Mouse (Mus musculus) urinary bladder, adult 18-20 months (tissue): ENCODE measurements around the gene Gk5.
"Not testable (repeated sequence)": the region's sequence is repeated elsewhere in the genome, so short reads cannot be mapped to it uniquely, and the experiment has no call there.

Experiments
- DNase-seq, 2 experiments: peaks; one replicate each; pipeline ENCODE4 v3.0.0; 2022; ENCODE audit warnings: low spot score in 2 of 2, mixed read lengths in 2 of 2

Gk5 gene

DNA sequence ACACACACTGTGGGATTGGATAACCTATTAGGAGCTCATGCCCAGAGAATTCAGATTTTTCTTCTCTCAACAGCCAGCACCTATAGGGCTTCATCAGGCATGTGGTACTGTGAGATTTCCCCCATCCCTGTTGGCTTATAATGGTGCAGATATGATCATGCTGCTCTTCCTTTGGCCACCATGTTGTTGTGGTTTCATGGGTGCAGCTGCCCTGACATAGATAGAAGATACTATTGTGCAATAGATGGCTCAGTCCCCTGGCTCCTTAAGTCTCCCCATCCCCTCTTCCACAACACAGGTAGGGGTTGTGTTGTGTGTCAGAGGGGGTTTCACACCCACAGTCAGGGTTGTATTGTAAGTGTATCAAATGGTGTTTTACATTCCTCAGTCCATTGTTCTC lies 25.7 kb downstream of the Gk5 start:
- no peak for DNase-seq

DNA sequence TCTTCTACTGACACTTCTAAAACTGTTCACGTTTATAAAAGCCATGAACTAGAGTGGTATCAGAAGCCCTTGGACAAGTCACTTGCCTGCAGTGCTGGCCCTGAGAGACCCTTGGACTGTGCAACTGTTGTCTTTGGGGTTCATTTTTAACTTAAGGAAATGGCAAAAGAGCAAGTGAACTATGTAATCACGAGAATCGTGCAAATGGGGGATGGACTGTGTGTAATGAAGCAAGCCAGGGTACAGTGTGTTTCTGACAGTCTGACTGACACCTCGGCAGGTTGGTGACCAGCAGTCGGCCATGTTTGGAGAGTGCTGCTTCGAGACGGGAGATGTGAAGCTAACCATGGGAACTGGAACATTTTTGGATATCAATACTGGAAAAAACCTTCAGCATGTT lies 33.6 kb downstream of the Gk5 start:
- no peak for DNase-seq

DNA sequence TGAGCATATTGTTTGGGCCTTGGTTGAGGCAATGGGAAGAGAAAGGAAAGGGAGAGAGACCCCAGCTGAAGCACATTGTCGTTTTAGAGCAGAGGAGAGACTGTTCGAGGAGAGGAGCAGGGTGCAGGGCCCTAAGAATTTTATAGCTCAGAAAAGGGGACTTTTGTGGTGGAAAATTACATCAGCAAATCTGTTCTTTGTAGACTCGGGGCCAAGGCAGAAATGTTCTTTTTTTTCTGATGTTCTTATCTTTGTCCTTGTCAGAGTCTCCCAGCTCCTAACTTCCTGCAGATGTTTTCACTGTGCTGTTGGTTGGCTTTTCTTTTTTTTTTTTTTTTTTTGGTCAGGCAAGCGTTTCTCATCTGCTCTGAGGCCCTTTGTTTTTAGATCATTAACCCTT lies 39.3 kb downstream of the Gk5 start:
- no peak for DNase-seq

DNA sequence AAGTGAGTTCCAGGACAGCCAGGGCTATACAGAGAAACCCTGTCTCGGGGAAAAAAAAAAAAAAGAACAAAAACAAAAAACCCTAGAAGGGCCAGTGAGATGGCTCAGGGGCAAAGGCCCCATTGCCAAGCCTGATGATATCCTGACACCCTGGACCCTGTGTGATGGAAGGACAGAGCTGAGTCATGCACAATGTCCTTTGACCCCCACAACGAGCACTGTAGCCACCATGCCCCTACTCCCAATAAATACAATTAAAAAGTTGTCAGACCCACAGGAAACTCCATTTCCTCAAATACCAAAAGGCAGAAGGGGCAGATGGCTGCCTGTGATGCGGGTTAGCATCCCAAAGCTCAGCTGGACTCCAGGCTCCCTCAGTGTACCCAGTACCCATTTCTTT lies 39.9 kb downstream of the Gk5 start:
- DNase-seq, result no peak

DNA sequence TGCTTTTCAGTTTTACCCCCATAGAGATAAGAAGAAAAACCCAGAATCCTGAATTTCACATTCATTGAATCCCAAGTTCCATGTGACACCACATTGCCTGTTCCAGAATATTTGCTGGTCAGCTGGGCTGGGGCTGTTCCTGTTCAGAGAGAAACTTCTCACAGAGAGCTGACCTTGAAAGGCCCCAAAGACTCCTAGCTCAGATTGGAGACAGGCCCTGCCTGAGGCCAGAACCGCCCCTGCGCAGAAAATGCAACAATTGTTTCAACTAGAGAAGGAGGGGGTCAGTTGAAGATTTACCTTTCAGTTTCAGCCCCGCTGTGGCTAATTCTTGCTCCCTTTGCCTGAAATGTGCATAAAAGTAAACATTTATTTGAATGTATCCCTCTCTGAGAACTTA lies 41.6 kb downstream of the Gk5 start:
- no peak for DNase-seq

DNA sequence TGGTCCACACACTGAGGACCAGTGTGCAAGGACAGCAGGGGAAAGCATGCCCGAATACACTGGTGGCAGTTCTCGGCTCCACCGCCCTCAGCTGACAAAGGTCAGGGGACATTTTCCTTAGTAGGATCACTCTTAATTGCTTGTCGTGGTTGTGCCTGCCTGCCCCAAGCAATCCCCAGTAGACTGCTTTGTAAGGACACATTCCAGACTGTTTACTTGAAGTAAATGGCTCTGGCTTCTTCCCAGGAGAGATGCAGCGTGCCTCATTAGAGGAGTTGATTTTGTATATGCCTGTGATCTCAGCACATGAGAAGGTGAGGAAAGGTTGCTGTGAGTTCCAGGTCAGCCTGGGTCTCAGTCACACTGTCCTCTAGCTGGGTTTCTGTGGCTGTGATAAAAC lies 43.3 kb downstream of the Gk5 start:
- no peak for DNase-seq

DNA sequence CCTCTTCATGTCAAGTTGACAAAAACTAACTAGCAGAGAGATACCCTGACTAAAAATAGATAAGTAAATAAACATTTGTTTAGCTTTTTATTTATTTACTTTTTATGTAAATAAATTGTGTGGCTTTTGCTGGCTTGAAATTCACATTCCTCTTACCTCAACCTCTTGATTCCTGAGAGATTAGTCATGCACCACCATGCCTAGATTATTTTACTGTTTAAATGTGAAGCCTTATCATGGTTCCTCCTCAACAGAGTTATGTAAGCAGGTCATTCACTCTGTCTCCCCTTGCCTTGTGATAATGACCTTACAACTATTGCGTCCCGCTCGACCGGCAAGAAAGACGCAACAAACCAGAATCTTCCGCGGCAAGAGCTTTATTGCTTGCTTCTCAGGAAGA lies 44.3 kb downstream of the Gk5 start:
- DNase-seq, result no peak

DNA sequence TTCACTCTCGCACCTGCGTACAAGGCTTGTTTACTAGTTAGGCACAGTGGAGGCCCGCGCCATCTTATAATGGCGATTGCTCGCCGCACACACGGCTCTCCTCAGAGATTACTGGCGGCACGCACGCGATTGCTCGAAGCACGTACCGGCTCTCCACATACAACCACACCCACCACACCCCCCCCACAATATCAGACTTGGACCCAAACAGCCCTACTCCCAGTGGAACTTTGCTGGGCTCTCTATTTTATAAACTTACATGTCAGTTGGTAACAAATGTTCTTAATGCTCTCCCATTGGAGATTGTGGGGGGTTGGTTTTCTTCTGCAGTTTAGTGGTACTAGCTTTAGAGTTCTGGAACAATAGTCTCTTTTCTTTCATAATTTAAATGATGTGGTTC lies 44.8 kb downstream of the Gk5 start:
- DNase-seq, result not testable (repeated sequence)

DNA sequence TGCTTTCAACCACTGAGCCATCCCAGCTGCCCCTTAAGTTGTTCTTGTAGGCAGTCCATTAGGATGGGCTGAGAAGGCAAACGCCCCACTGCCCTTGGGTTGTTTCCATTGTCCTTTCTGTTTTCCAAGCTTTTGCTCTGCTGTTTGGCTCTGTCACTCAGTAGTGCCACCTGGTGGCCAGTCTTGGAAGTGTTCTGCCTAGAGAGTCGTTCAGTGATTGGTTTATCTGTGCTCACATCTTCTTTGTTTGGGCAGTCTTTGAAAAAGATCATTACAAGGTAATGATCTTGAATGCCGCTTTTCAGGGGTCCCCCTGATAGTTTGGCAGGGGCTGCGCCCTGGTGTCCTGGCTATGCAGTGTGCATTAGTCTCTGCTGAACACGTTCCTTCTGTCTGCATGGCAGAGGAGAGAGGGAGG lies 48.0 kb downstream of the Gk5 start:
- peak; percentile 31 to 40 for DNase-seq

DNA sequence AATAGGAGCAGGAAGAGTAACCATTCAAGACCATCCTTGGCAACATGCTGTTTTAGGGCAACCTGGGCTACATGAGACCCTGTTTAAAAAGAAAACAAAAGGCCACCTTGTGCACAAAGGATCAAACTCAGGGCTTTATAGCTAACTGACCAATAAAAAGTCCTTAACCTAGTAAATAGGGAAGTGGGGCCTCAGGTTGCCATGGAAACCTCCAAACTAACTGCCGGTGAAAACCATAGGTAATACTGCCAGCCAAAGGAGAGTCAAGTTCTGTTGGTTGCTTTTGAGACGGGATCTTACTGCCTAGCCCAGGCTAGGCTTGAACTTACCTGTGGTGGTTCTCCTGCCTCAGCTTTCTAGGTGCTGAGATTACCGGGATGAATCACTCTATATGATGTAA lies 51.4 kb downstream of the Gk5 start:
- no peak for DNase-seq

DNA sequence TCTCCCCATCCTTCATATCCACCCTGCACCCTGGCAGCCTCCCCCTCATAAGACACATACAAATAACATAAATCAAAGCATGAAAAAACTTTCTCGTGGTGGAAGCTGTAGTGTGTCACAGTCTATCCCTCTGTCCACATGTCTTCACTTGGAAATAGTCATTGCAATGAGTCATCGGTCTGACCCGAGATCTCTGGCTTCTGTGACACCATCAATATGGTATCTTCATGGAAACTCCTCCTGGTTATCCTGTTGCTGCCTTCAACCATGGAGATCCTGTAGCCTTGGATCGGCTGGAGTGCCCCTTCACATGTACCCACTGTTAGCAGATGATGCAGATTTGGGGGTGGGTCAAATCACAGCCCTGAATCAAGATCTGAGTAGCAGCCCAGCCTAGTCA lies 65.7 kb downstream of the Gk5 start:
- no peak for DNase-seq

DNA sequence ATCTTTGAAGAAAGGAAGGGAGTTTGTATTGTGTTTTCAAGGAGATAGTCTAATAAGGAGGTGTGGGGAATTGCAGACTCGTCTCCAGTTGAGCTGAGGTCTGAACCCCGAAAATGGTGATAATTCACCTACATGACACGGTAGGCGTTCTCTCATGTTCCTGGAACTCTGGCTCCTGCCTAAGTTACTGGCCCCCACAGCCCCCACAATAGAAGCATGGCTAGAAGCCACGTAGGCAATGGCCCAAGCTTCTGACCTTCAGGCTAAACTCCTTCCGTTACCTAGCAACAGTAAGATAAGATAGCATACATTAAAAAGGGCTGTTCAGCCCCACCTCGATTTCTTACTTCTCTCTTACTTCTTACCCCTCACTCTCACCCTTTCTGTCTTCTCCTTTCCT lies 67.5 kb downstream of the Gk5 start:
- DNase-seq, result no peak

DNA sequence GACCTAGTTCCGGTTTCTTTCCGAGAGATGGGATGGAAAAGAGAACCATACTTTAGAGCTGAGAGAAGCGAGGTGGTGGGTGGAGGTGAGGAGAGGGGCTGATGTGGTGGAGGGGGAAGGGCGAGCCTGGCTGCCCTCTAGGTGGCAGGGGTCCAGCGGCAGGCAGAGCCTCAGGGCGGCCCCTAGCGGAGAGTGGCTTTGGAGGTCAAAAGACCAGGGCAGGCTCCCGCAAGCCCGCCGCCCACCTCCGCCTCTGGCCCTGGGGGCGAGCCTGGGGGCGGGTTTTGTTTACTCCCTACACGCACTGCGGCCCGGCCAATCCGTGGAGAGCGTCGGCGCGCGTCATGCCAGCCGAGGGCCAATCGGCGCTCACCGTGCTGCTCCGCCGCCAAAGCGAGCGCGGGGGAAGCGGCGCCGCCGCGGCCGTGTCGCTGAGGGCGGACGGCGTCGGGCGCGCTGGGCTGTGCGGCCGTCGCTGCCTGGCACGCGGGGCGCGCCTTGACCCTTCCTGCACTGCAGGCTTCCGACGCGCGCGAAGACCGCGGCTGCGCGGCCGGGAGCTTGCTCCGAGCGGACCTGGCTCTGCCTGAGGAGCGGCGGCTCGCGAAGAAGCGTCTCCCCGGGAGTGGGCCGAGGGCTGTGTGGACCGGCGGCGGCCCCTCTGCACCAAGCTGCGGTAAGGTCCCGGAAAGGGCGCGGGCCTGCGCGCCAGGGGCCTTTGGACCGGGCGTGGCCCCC lies 76.9 kb downstream of the Gk5 start, which contains the start of gene Tfdp2:
TSS of gene Tfdp2 (plus strand) at position 391 of the 738 bp plus-strand sequence.
- DNase-seq, result peak; percentile 80 to 82

DNA sequence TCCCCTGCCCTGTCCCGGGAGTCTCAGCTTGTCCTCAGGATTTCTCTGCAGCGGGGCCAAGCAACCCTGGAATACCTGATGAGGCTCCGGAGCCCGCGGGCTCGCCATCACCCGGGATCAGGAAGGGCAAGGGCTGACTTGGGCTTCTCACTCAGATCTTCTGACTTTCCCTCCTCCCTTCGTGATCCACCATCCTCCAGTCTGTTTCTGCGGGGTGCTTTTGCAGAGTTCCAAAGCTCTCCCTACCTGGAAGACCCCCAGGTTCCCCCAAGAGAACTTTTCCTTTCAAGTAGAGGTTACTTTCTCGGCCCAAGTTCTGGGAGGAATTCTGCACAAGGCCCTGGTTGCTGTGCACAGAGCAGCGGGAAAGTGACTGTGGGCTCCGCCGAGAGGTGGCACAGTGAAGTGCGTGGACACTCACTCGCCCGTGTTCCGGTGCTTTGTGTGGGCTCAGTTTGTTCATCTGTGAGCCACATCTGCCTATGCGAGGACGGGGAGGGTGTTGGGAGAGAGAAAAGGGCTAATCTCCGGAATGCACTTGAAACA lies 77.5 kb downstream of the Gk5 start:
- peak; percentile 27 to 43 for DNase-seq

DNA sequence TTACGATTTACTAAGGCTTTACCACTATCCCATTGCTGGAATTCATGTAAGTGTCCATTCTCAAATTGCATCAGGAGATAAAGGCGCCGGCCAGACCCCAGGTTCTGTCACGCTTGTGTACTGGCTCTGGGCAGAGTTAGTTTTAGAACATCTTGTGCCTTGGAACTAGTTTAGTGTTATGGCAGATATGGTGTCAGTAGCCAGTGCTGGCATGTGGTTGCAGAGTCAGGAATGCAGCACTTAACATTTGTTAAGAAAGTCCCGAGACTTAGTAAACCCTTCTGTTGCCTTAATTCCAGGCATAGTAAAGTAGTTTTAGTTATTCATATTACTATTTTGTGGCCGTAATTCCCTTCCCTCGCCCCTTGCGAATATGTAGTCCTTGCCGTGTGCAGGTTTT lies 78.6 kb downstream of the Gk5 start:
- DNase-seq, result no peak

DNA sequence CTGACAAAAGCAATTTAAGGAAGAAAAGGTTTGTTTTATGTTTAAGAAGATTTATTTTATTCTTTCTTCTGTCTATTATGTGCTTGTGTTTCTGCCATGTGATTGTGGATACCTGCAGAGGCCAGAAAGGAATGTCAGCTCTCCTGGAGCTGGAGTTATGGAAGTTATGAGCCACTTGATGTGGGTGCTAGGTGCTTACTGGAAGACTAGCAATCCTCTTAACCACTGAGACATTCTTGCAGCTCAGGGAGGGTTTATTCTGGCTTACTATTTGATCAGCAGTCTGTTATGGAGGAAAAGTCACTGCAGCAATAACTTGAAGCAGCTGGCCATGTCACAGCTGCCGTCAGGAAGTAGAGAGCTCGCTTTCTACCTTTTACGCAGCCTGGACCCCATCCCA lies 84.5 kb downstream of the Gk5 start:
- no peak for DNase-seq

DNA sequence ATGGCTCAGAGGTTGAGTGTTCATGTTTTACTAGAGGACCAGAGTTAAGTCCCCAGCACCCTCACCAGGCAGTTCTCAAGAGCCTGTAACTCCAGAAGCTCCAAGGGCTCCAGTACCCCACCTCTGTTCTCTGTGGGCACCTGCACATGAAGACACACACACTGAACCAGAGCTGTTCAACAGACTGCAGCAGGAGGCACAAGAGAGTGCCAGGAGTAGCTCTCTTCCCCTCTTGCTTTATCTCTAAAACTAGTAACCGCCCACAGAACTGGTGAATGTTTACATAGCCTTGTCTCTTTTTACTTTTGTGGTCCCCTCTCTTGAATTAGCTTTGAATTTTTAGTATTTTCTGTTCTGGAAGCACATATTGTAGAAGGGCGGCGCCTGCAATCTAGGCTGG lies 88.3 kb downstream of the Gk5 start:
- DNase-seq, result no peak

DNA sequence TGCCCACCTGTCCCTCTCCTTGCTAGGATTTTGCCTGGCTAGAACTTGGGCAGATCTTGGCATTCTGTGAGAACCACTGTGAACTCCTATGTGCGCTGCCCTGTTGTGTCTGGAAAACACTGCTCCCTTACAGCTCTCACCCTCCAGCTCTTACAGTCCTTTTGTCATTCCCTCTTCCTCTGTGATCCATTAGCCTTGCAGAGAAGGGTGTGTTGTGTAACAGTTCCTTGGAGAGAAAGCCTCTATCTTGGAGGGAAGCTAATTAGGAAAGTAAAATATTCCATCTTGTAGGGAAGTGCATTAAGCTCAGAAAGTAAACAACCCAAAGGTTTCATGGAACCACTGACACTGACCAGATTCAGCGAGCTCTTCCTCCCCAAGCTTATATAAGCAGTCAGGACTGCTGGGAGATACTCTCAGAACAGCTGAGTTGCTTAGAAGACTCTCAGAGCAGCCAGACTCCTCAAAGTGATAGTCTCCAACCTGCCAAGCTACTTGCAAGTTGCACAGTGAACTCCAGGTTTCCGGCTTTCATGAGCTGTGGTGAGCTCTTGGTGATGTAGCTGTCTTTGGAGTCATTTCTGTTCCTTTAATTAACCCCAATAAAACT lies 94.0 kb downstream of the Gk5 start:
- DNase-seq, result no peak

DNA sequence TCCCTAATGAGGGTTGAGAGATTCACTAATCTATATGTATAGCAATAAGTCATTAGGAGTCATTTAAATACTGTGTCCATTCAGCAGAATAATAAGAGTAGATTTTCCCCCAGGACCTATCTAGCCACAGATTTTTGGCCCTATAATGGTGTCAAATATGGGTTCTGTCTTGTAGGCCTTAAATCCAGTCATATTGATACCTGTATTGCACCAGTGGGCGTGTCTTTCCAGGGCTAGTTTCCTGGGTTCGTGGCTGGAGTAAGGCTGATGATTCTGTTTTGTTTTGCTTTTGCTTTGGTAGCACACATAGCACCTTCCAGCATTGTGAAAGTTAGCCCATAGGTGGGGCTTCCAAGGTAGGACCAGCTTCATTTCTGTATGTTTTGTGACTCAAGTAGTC lies 95.0 kb downstream of the Gk5 start:
- no peak for DNase-seq

DNA sequence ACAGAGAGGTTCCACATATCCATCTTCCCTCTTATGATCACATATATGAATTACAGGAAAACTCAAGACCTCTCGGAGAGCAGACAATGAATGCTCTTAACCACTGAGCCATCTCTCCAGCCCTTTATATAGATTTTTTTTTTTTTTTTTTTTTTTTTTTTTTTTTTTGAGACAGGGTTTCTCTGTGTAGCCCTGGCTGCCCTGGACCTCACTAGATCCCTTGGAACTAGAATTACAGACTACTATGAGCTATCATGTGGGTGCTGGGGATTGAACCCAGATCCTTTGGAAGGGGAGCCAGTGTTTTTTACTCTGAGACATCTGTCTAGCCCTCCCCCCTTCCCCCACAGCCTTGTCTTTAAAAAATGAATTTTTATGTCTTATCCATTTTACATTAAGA lies 98.1 kb downstream of the Gk5 start:
- no peak for DNase-seq

DNA sequence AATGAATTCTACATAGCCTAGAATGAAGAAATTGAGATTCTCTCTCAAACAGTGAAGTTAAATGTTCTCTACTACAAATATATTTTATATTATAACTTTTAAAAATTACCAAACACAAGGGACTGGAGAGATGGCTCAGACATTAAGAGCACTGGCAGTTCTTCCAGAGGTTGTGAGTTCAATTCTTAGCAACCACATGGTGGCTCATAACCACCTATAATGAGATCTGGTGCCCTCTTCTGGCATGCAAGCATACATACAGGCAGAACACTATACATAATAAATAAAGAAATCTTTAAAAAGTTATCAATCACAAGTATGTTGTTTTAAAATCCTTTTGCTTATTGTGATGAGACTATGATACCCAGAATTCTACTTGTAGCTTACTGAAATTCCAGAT lies 98.6 kb downstream of the Gk5 start:
- DNase-seq, result no peak

DNA sequence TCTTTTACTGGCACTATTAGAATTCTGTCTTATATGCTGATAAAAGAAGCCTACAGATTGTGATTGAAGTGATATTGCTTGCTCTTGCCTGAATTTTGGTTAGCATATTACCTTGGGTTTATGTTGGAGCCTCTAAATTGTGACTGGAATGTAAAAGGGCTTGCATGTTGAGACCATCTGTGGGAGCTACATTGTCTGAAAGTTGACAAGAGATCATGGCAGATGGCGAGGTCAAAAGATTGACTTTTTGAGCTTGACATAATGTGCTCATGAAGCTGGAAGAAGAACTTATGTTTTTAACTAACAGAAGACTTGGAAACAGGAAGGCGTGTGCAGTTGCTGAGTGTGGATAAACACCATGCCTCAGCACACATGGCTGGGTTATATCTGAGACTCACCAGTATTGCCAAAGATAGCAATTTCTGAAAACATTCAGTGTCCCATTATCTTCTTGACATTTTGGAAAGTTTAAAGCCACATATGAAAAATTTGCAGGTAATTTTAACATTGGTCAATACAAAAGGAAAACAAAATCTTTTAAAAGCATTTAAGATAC lies 100.0 kb downstream of the Gk5 start:
- no peak for DNase-seq

DNA sequence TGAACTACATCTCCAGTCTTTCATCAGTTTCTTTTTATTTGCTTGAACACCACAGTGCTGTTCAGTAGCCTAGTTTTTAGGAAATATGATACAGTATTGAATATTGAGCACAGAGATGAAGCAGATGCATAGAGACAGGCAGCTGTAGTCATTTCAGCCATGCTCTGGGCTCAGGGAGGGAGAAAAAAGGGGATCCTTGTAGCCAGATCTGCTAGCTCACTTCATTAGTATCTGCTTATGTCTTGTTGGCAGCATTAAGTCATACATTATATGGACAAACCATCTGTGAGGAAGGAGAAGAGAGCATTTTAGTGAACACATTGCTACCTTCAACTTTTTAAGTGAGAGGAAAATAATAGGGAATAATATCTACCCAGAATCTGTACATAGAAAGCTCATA lies 101.3 kb downstream of the Gk5 start:
- DNase-seq, result no peak
